Mouse (Mus musculus) intestine, embryonic 14.5 days (tissue): ENCODE results near the gene Obp2a. TPM values are rescaled to one million over a fixed set of nuclear protein-coding genes. Genes with fewer than 3 reads are reported as not detected.
"Not testable (repeated sequence)": the region's sequence is repeated elsewhere in the genome, so short reads cannot be mapped to it uniquely, and the experiment has no call there.

Experiments
- ATAC-seq: fragments of 200-750 bp; cut with Nextera tagmentation; replicated peaks from 2 replicates; pipeline ENCODE4 v1.8.0; 2017; ENCODE audit warnings: low read depth, moderate number of reproducible peaks, moderate TSS enrichment, moderate library complexity; ENCODE audit not compliant: low FRiP score, low TSS enrichment
- DNase-seq: peaks from one replicate; pipeline ENCODE4 v3.0.0-alpha.2; 2018; ENCODE audit warnings: low spot score
- H3K27ac ChIP-seq: fragments of 300-500 bp; sonication (generic); 2 replicates; pipeline ENCODE4 v1.5.1; 2014; ENCODE audit warnings: low read depth, mild to moderate bottlenecking, control low read depth
- H3K27me3 ChIP-seq: fragments of 300-500 bp; sonication (generic); replicated peaks from 2 replicates; pipeline ENCODE4 v1.6.1; 2014; ENCODE audit warnings: low read length, control low read depth; ENCODE audit not compliant: control insufficient read depth, insufficient read depth
- H3K36me3 ChIP-seq: fragments of 300-500 bp; sonication (generic); 2 replicates; pipeline ENCODE4 v1.6.1; 2014; ENCODE audit warnings: low read length, control low read depth; ENCODE audit not compliant: control insufficient read depth, insufficient read depth
- H3K4me1 ChIP-seq: fragments of 300-500 bp; sonication (generic); replicated peaks from 2 replicates; pipeline ENCODE4 v1.6.1; 2014; ENCODE audit warnings: low read length, control low read depth, mixed read lengths; ENCODE audit not compliant: control insufficient read depth, insufficient read depth
- H3K4me2 ChIP-seq: fragments of 300-500 bp; sonication (generic); 2 replicates; pipeline ENCODE4 v1.6.1; 2014; ENCODE audit warnings: low read length
- H3K4me3 ChIP-seq: fragments of 300-500 bp; sonication (generic); 2 replicates; pipeline ENCODE4 v1.5.1; 2014; ENCODE audit warnings: low read depth, low read length, control low read depth, mixed read lengths
- H3K9ac ChIP-seq: fragments of 300-500 bp; sonication (generic); 2 replicates; pipeline ENCODE4 v1.6.1; 2014; ENCODE audit warnings: mild to moderate bottlenecking, low read length
- H3K9me3 ChIP-seq: fragments of 300-500 bp; sonication (generic); 2 replicates; pipeline ENCODE4 v1.6.1; 2016; ENCODE audit warnings: low read length, control low read depth; ENCODE audit not compliant: control insufficient read depth
- WGBS: fragments of 180-500 bp; shearing (Covaris S2); extraction: QIAGEN DNeasy Blood & Tissue Kit; methylation state at CpG from one replicate; pipeline ENCODE4 v1.1.7; 2014; 5-methylcytosine and 5-hydroxymethylcytosine counted together
- polyA plus RNA-seq: library from polyadenylated mRNA; unstranded; fragments of >200 nt; fragmentation: Nextera tagmentation; extraction: Ambion mirVana; gene quantifications from 2 replicates; pipeline ENCODE4 v1.2.1, GENCODE M21; 2014

Obp2a gene
- polyA plus RNA-seq, 1 experiment from 2014 or later = not detected

- no peaks in the 10 kb centered on the region for H3K4me1 ChIP-seq
- H3K27me3 ChIP-seq = no peaks in the 10 kb centered on the region
- H3K4me2 ChIP-seq = no peak overlapping the region
- DNase-seq = no peak
- no peaks in the 10 kb centered on the region for H3K36me3 ChIP-seq
- WGBS = 76% methylated on average over 5 of the region's 5 CpGs
- no peak overlapping the region for H3K4me3 ChIP-seq
- no peak for ATAC-seq
- H3K9me3 ChIP-seq = no peaks in the 10 kb centered on the region
- H3K9ac ChIP-seq = no peak overlapping the region
- H3K27ac ChIP-seq = no peak overlapping the region
These were observed 1.2 kb downstream of the Obp2a start for GRCm38 (mm10) chr2:25701001-25701400.

GRCm38 (mm10) chr2:25703706-25704105, 3.9 kb downstream of the Obp2a start:
- 74% methylated on average over 4 of the region's 4 CpGs for WGBS
- peaks cover 8% of the 10 kb centered on the region; the same call in 1 of the 2 replicates for H3K4me1 ChIP-seq
- H3K9me3 ChIP-seq = no peaks in the 10 kb centered on the region
- ATAC-seq (no peak), DNase-seq (no peak)
- no peak overlapping the region for H3K9ac ChIP-seq
- no peaks in the 10 kb centered on the region for H3K27me3 ChIP-seq
- no peak overlapping the region for H3K4me3 ChIP-seq
- H3K36me3 ChIP-seq = no peaks in the 10 kb centered on the region
- no peak overlapping the region for H3K4me2 ChIP-seq
- H3K27ac ChIP-seq = no peak overlapping the region

GRCm38 (mm10) chr2:25706643-25707481, 7.0 kb downstream of the Obp2a start, which contains the start of gene Bmyc:
Gene Bmyc (plus strand): TSS chr2:25706739.
- ATAC-seq (peak; percentile 93), DNase-seq (peak; percentile 86)
- under 1% methylated on average over 77 of the region's 78 CpGs for WGBS
- Histone ChIP-seq H3K4me1 (peaks cover 8% of the 10 kb centered on the region; the same call in 1 of the 2 replicates), H3K4me2 (peak within 1 kb of the TSS; percentile 84), H3K27me3 (no peaks in the 10 kb centered on the region), H3K27ac (peak within 1 kb of the TSS; percentile 75), H3K4me3 (peak within 1 kb of the TSS; percentile 81), H3K9me3 (no peaks in the 10 kb centered on the region), H3K9ac (peak within 1 kb of the TSS; percentile 71), H3K36me3 (no peaks in the 10 kb centered on the region)

GRCm38 (mm10) chr2:25708121-25708520, 8.3 kb downstream of the Obp2a start:
- Histone ChIP-seq H3K4me1 (peaks cover 8% of the 10 kb centered on the region; the same call in 1 of the 2 replicates), H3K27ac (no peak overlapping the region), H3K36me3 (no peaks in the 10 kb centered on the region), H3K4me2 (peak overlapping the region; percentile 84), H3K9me3 (no peaks in the 10 kb centered on the region), H3K9ac (no peak overlapping the region), H3K4me3 (no peak overlapping the region), H3K27me3 (no peaks in the 10 kb centered on the region)
- ATAC-seq (no peak), DNase-seq (no peak)
- WGBS = 76% methylated on average over 2 of the region's 2 CpGs

GRCm38 (mm10) chr2:25709056-25709455, 9.2 kb downstream of the Obp2a start:
- DNase-seq, ATAC-seq: not testable (repeated sequence)
- 96% methylated on average over 1 of the region's 1 CpGs for WGBS

DNA sequence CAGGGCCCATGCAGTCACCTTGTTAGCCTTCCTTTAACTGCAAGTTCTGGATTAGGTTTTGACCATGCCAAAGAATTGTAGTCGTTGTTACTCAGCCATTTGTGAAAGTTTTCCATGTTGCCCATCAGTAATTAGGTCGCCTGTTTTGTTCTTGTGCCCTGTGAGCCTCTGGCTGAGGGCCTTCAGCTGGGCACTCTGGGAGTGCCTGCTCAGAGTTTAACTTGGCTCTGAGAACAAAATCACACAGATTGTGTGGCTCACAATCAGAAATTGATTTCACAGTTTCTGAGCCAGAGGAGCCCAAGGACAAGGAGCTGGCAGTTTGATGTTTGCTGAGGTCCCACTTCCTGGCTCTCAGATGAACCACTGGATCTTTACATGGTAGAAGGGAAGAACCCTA, 9.9 kb downstream of the Obp2a start:
- not testable (repeated sequence) for H3K4me2 ChIP-seq, H3K4me3 ChIP-seq, H3K9me3 ChIP-seq, DNase-seq, H3K27me3 ChIP-seq, ATAC-seq, H3K4me1 ChIP-seq, H3K36me3 ChIP-seq, H3K27ac ChIP-seq, H3K9ac ChIP-seq
- WGBS = 80% methylated on average over 2 of the region's 2 CpGs

More at GRCm38 (mm10) chr2:25709056-25709455, 9.2 kb downstream of the Obp2a start:
- not testable (repeated sequence) for H3K4me2 ChIP-seq, H3K4me3 ChIP-seq, H3K9me3 ChIP-seq, H3K36me3 ChIP-seq, H3K4me1 ChIP-seq, H3K27me3 ChIP-seq, H3K27ac ChIP-seq, H3K9ac ChIP-seq

DNA sequence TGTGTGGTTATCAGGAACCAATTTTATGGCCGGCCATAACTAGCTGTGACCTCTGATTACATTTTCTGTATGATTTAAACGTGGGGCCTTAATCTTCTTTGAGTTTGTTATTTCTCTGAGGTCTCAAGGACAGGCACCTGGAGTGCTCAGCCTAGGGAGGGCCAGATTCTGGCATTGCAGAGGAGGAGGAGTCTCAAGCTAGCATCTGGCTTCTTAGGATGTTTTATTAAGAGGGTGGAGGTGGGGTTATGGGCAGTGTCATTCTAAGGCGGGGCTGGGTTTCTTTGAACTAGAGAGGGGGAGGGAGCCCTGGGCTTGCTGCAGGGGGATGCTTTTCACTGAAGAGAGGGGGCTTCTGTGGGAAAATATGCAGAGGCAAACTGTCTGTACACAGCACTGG, 11.8 kb downstream of the Obp2a start:
- 4% methylated on average over 3 of the region's 3 CpGs for WGBS
- not testable (repeated sequence) for DNase-seq, H3K4me1 ChIP-seq, H3K27ac ChIP-seq, H3K36me3 ChIP-seq, H3K4me3 ChIP-seq, H3K27me3 ChIP-seq, H3K9ac ChIP-seq, H3K9me3 ChIP-seq, H3K4me2 ChIP-seq
- peak; percentile 71 for ATAC-seq

DNA sequence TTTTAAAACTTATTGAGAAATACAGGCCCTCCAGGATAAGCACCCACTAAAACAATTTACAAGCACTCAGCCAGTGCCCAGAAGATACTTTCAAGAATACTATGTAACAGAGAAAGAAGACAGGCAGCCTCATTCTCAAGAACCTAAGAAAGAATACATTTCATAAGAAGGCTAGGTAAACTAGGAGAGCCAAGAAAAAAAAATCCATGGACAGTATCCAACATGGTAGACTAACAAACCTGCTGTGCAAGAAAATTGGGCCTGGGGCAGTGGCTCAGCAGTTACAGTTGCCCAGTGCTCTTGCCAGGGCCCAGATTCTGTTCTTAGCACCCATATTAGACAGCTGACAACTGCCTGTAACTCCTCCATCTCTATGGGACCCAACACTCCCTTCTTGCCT, 17.4 kb downstream of the Obp2a start:
- H3K4me3 ChIP-seq = no peak overlapping the region
- no peak for DNase-seq

More for the DNA sequence above, 17.4 kb downstream of the Obp2a start:
- Histone ChIP-seq H3K9ac (no peak overlapping the region), H3K4me1 (no peaks in the 10 kb centered on the region), H3K36me3 (no peaks in the 10 kb centered on the region), H3K27me3 (no peaks in the 10 kb centered on the region), H3K9me3 (no peaks in the 10 kb centered on the region), H3K4me2 (no peak overlapping the region), H3K27ac (no peak overlapping the region)
- no peak for ATAC-seq
